Mouse (Mus musculus): Measurements from ENCODE around the gene Tmem270. TPM values are rescaled to one million over a fixed set of nuclear protein-coding genes. Genes with fewer than 3 reads are reported as not detected.
"Not testable (repeated sequence)": the region's sequence is repeated elsewhere in the genome, so short reads cannot be mapped to it uniquely, and the experiment has no call there.

Tmem270 gene
- total and polyA plus RNA-seq, 2 experiments, result not detected

- H3K36me3 ChIP-seq (ENCODE audit: control insufficient read depth, insufficient read depth, low read length), result no peaks in the 10 kb centered on the region
- H3K4me1 ChIP-seq (ENCODE audit: control insufficient read depth, insufficient read depth, low read length), result peaks cover 7% of the 10 kb centered on the region; the same call in 1 of the 2 replicates
- TF ChIP-seq POLR2A (IDR thresholded peaks at IDR 0.05; ENCODE audit: extremely low read depth, insufficient read depth, low read length) (no peak), CTCF (IDR thresholded peaks at IDR 0.05; ENCODE audit: low read depth, low read length) (no peak)
- H3K4me3 ChIP-seq (ENCODE audit: insufficient read depth, low read depth, low read length), result no peak overlapping the region
- DNase-seq (ENCODE audit: extremely low read depth, low read depth, low spot score), result peak; percentile 34
- no peak overlapping the region for H3K27ac ChIP-seq (replicated peaks; ENCODE audit: insufficient read depth, low read depth, low read length)
- 65% methylated on average over 14 of the region's 14 CpGs for WGBS
- 0 out of 2 replicates have a peak, but pooled peaks cover 3% of the 10 kb centered on the region for H3K27me3 ChIP-seq (ENCODE audit: control insufficient read depth, insufficient read depth, low read length)
- no peaks in the 10 kb centered on the region for H3K79me2 ChIP-seq (ENCODE audit: control insufficient read depth, insufficient read depth, low read length)
- H3K9ac ChIP-seq (ENCODE audit: low read depth, low read length), result no peak overlapping the region
Observed at GRCm38 (mm10) chr5:134941472-134942209, 35.1 kb upstream of the Tmem270 start.

GRCm38 (mm10) chr5:134939554-134939953, 33.0 kb upstream of the Tmem270 start:
- not testable (repeated sequence) for H3K79me2 ChIP-seq (ENCODE audit: control insufficient read depth, insufficient read depth, low read length); H3K4me1 ChIP-seq (ENCODE audit: control insufficient read depth, insufficient read depth, low read length); H3K9ac ChIP-seq (ENCODE audit: low read depth, low read length); H3K4me3 ChIP-seq (ENCODE audit: insufficient read depth, low read depth, low read length); H3K27ac ChIP-seq (replicated peaks; ENCODE audit: insufficient read depth, low read depth, low read length); H3K27me3 ChIP-seq (ENCODE audit: control insufficient read depth, insufficient read depth, low read length); DNase-seq (ENCODE audit: extremely low read depth, low read depth, low spot score); H3K36me3 ChIP-seq (ENCODE audit: control insufficient read depth, insufficient read depth, low read length)
- 92% methylated on average over 5 of the region's 7 CpGs for WGBS

DNA sequence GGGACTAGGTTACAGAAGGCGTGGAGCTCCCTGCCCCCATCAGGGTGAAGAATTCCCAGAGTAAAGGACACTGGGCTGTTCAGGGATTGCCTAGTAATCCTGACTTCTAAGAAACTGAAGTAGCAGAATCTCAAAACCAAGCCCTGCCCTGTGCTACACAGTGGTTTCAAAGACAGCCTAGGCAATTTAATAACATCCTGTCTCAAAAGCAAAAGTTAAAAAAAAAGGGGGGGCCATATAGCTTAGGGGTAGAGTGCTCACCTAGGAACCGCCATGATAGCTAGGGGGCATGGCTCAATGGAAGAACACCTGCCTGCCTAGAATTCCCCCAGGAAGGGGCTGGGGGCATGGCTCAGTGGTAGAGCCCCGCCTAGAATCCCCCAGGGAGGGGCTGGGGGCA, 32.5 kb upstream of the Tmem270 start:
- no peak overlapping the region for H3K4me3 ChIP-seq (ENCODE audit: insufficient read depth, low read depth, low read length)
- peaks cover 7% of the 10 kb centered on the region; the same call in 1 of the 2 replicates for H3K4me1 ChIP-seq (ENCODE audit: control insufficient read depth, insufficient read depth, low read length)
- H3K27ac ChIP-seq (replicated peaks; ENCODE audit: insufficient read depth, low read depth, low read length), result no peak overlapping the region
- no peak for DNase-seq (ENCODE audit: extremely low read depth, low read depth, low spot score)
- no peaks in the 10 kb centered on the region for H3K27me3 ChIP-seq (ENCODE audit: control insufficient read depth, insufficient read depth, low read length)
- no peaks in the 10 kb centered on the region for H3K36me3 ChIP-seq (ENCODE audit: control insufficient read depth, insufficient read depth, low read length)
- TF ChIP-seq POLR2A (IDR thresholded peaks at IDR 0.05; ENCODE audit: extremely low read depth, insufficient read depth, low read length) (no peak), CTCF (IDR thresholded peaks at IDR 0.05; ENCODE audit: low read depth, low read length) (no peak)
- no peaks in the 10 kb centered on the region for H3K79me2 ChIP-seq (ENCODE audit: control insufficient read depth, insufficient read depth, low read length)
- no peak overlapping the region for H3K9ac ChIP-seq (ENCODE audit: low read depth, low read length)
- WGBS, result 89% methylated on average over 3 of the region's 3 CpGs

GRCm38 (mm10) chr5:134936626-134937185, 30.2 kb upstream of the Tmem270 start:
- WGBS, result 90% methylated on average over 6 of the region's 6 CpGs
- Histone ChIP-seq H3K79me2 (ENCODE audit: control insufficient read depth, insufficient read depth, low read length) (no peaks in the 10 kb centered on the region), H3K4me3 (ENCODE audit: insufficient read depth, low read depth, low read length) (no peak overlapping the region), H3K9ac (ENCODE audit: low read depth, low read length) (no peak overlapping the region), H3K4me1 (ENCODE audit: control insufficient read depth, insufficient read depth, low read length) (no peaks in the 10 kb centered on the region), H3K27ac (replicated peaks; ENCODE audit: insufficient read depth, low read depth, low read length) (no peak overlapping the region), H3K36me3 (ENCODE audit: control insufficient read depth, insufficient read depth, low read length) (no peaks in the 10 kb centered on the region), H3K27me3 (ENCODE audit: control insufficient read depth, insufficient read depth, low read length) (no peaks in the 10 kb centered on the region)
- no peak for TF ChIP-seq POLR2A (IDR thresholded peaks at IDR 0.05; ENCODE audit: extremely low read depth, insufficient read depth, low read length)
- no peak for DNase-seq (ENCODE audit: extremely low read depth, low read depth, low spot score)

- 98% methylated on average over 6 of the region's 6 CpGs for WGBS
- H3K27me3 ChIP-seq (ENCODE audit: control insufficient read depth, insufficient read depth, low read length), result no peaks in the 10 kb centered on the region
- no peak overlapping the region for H3K4me3 ChIP-seq (ENCODE audit: insufficient read depth, low read depth, low read length)
- H3K79me2 ChIP-seq (ENCODE audit: control insufficient read depth, insufficient read depth, low read length), result no peaks in the 10 kb centered on the region
- no peaks in the 10 kb centered on the region for H3K36me3 ChIP-seq (ENCODE audit: control insufficient read depth, insufficient read depth, low read length)
- DNase-seq (ENCODE audit: extremely low read depth, low read depth, low spot score), result no peak
- no peaks in the 10 kb centered on the region for H3K4me1 ChIP-seq (ENCODE audit: control insufficient read depth, insufficient read depth, low read length)
- H3K9ac ChIP-seq (ENCODE audit: low read depth, low read length), result no peak overlapping the region
- H3K27ac ChIP-seq (replicated peaks; ENCODE audit: insufficient read depth, low read depth, low read length), result no peak overlapping the region
- TF ChIP-seq CTCF (IDR thresholded peaks at IDR 0.05; ENCODE audit: low read depth, low read length), result no peak
- no peak for TF ChIP-seq POLR2A (IDR thresholded peaks at IDR 0.05; ENCODE audit: extremely low read depth, insufficient read depth, low read length)
Observed at GRCm38 (mm10) chr5:134936051-134936450, 29.5 kb upstream of the Tmem270 start.

DNA sequence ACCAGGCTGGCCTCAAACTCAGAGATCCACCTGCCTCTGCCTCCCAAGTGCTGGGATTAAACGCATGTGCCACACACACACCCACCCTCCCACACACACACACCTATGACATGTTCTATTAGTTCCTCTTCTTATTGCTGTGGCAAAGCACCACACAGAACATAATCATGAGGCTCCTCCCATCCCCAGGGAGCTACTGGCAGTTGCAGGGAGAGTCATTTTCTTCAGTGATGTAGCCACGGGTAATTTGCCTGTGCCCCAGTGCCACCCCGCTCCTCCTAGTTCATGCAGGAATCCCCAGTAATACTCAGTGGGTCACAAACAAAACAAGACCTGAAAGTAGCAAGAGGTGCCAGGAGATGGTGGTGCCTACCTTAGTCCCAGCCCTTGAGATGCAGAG, 28.1 kb upstream of the Tmem270 start:
- WGBS, result 92% methylated on average over 3 of the region's 3 CpGs
- no peak overlapping the region for H3K4me3 ChIP-seq (ENCODE audit: insufficient read depth, low read depth, low read length)
- H3K27me3 ChIP-seq (ENCODE audit: control insufficient read depth, insufficient read depth, low read length), result no peaks in the 10 kb centered on the region
- H3K79me2 ChIP-seq (ENCODE audit: control insufficient read depth, insufficient read depth, low read length), result no peaks in the 10 kb centered on the region
- H3K36me3 ChIP-seq (ENCODE audit: control insufficient read depth, insufficient read depth, low read length), result no peaks in the 10 kb centered on the region
- no peaks in the 10 kb centered on the region for H3K4me1 ChIP-seq (ENCODE audit: control insufficient read depth, insufficient read depth, low read length)
- DNase-seq (ENCODE audit: extremely low read depth, low read depth, low spot score), result no peak
- no peak overlapping the region for H3K27ac ChIP-seq (replicated peaks; ENCODE audit: insufficient read depth, low read depth, low read length)
- no peak overlapping the region for H3K9ac ChIP-seq (ENCODE audit: low read depth, low read length)
- TF ChIP-seq POLR2A (IDR thresholded peaks at IDR 0.05; ENCODE audit: extremely low read depth, insufficient read depth, low read length), result no peak
- TF ChIP-seq CTCF (IDR thresholded peaks at IDR 0.05; ENCODE audit: low read depth, low read length), result no peak

- not testable (repeated sequence) for H3K4me3 ChIP-seq (ENCODE audit: insufficient read depth, low read depth, low read length); H3K27ac ChIP-seq (replicated peaks; ENCODE audit: insufficient read depth, low read depth, low read length); H3K36me3 ChIP-seq (ENCODE audit: control insufficient read depth, insufficient read depth, low read length); DNase-seq (ENCODE audit: extremely low read depth, low read depth, low spot score); H3K4me1 ChIP-seq (ENCODE audit: control insufficient read depth, insufficient read depth, low read length); H3K27me3 ChIP-seq (ENCODE audit: control insufficient read depth, insufficient read depth, low read length); H3K9ac ChIP-seq (ENCODE audit: low read depth, low read length); H3K79me2 ChIP-seq (ENCODE audit: control insufficient read depth, insufficient read depth, low read length)
- WGBS, result 92% methylated on average over 5 of the region's 5 CpGs
Observed at GRCm38 (mm10) chr5:134933686-134934085, 27.2 kb upstream of the Tmem270 start.
